Mouse (Mus musculus): ENCODE results near the gene Fstl3. TPM values are rescaled to one million over a fixed set of nuclear protein-coding genes. Genes with fewer than 3 reads are reported as not detected.

Gene Fstl3
- polyA plus RNA-seq (2017; shearing (Covaris generic)) = under 1 TPM; 0.55 to 0.81 TPM

GRCm38 (mm10) chr10:79777103-79777531 lies at the start of gene Fstl3:
Fstl3 (plus strand) TSS chr10:79777272.

GRCm38 (mm10) chr10:79745898-79746773 lies 30.9 kb upstream of the Fstl3 start, which contains the start of gene Polrmt:
Polrmt (minus strand) TSS chr10:79746581.

GRCm38 (mm10) chr10:79754856-79755516 lies 22.1 kb upstream of the Fstl3 start, which contains the start of gene Fgf22:
Fgf22 (plus strand) TSS chr10:79755076.

GRCm38 (mm10) chr10:79766508-79767325 lies 10.4 kb upstream of the Fstl3 start, which contains the start of gene Rnf126:
Rnf126 (minus strand) TSS chr10:79766952.

GRCm38 (mm10) chr10:79790861-79791260 lies 13.8 kb downstream of the Fstl3 start, which contains the start of gene Prss57:
Prss57 (minus strand) TSS chr10:79790961.

GRCm38 (mm10) chr10:79793051-79793737 lies 16.1 kb downstream of the Fstl3 start, which contains the start of gene Palm:
Palm (plus strand) TSS chr10:79793572.

GRCm38 (mm10) chr10:79820782-79821181 lies 43.7 kb downstream of the Fstl3 start, which contains the start of gene Misp:
Misp (plus strand) TSS chr10:79820989.

Other genes starting within 250 kb of the Fstl3 start
- gene Plpp2, start 243.5 kb upstream of the Fstl3 start, polyA plus RNA-seq (2017; shearing (Covaris generic)) = 1 to 10 TPM; 3.2 to 4.2 TPM
- gene Mier2, start 222.1 kb upstream of the Fstl3 start, polyA plus RNA-seq (2017; shearing (Covaris generic)) = 10 to 100 TPM; 30.9 to 33.0 TPM
- gene Theg, start 189.9 kb upstream of the Fstl3 start, polyA plus RNA-seq (2017; shearing (Covaris generic)) = not detected
- not detected for gene C2cd4c, start 163.2 kb upstream of the Fstl3 start, polyA plus RNA-seq (2017; shearing (Covaris generic))
- gene Shc2, start 139.4 kb upstream of the Fstl3 start, polyA plus RNA-seq (2017; shearing (Covaris generic)) = under 1 TPM in 1 of 2 experiments, not detected in 1; 0.05 TPM
- gene Odf3l2, start 131.5 kb upstream of the Fstl3 start, polyA plus RNA-seq (2017; shearing (Covaris generic)) = not detected
- gene Madcam1, start 112.7 kb upstream of the Fstl3 start, polyA plus RNA-seq (2017; shearing (Covaris generic)) = under 1 TPM; 0.32 to 0.51 TPM
- 10 to 100 TPM; 58.4 to 61.8 TPM for gene Tpgs1, start 107.9 kb upstream of the Fstl3 start, polyA plus RNA-seq (2017; shearing (Covaris generic))
- gene Cdc34, start 95.1 kb upstream of the Fstl3 start, polyA plus RNA-seq (2017; shearing (Covaris generic)) = 100 to 1,000 TPM; 104 to 107 TPM
- gene Gzmm, start 88.3 kb upstream of the Fstl3 start, polyA plus RNA-seq (2017; shearing (Covaris generic)) = 1 to 10 TPM; 1.2 to 1.5 TPM
- gene Bsg, start 72.8 kb upstream of the Fstl3 start, polyA plus RNA-seq (2017; shearing (Covaris generic)) = 100 to 1,000 TPM; 226 to 283 TPM
- gene Hcn2, start 60.6 kb upstream of the Fstl3 start, polyA plus RNA-seq (2017; shearing (Covaris generic)) = under 1 TPM; 0.13 to 0.23 TPM
- 10 to 100 TPM; 29.5 to 32.3 TPM for gene Polrmt, start 30.7 kb upstream of the Fstl3 start, polyA plus RNA-seq (2017; shearing (Covaris generic))
- gene Fgf22, start 22.2 kb upstream of the Fstl3 start, polyA plus RNA-seq (2017; shearing (Covaris generic)) = under 1 TPM; 0.12 to 0.33 TPM
- gene Rnf126, start 10.3 kb upstream of the Fstl3 start, polyA plus RNA-seq (2017; shearing (Covaris generic)) = 10 to 100 TPM; 47.0 to 58.4 TPM
- under 1 TPM; 0.23 to 0.55 TPM for gene Prss57, start 13.7 kb downstream of the Fstl3 start, polyA plus RNA-seq (2017; shearing (Covaris generic))
- gene Palm, start 16.3 kb downstream of the Fstl3 start, polyA plus RNA-seq (2017; shearing (Covaris generic)) = 1 to 10 TPM; 2.1 to 3.4 TPM
- 1 to 10 TPM in 1 of 2 experiments, not detected in 1; 1.1 TPM for gene Misp, start 43.7 kb downstream of the Fstl3 start, polyA plus RNA-seq (2017; shearing (Covaris generic))
- gene Ptbp1, start 77.2 kb downstream of the Fstl3 start, polyA plus RNA-seq (2017; shearing (Covaris generic)) = 100 to 1,000 TPM; 242 to 297 TPM
- gene Prtn3, start 97.2 kb downstream of the Fstl3 start, polyA plus RNA-seq (2017; shearing (Covaris generic)) = not detected
- gene Plppr3, start 97.4 kb downstream of the Fstl3 start, polyA plus RNA-seq (2017; shearing (Covaris generic)) = 1 to 10 TPM; 2.5 to 3.6 TPM
- not detected for gene Elane, start 109.0 kb downstream of the Fstl3 start, polyA plus RNA-seq (2017; shearing (Covaris generic))
- gene Cfd, start 113.6 kb downstream of the Fstl3 start, polyA plus RNA-seq (2017; shearing (Covaris generic)) = not detected
- gene Med16, start 131.7 kb downstream of the Fstl3 start, polyA plus RNA-seq (2017; shearing (Covaris generic)) = 10 to 100 TPM; 27.8 to 35.8 TPM
- 10 to 100 TPM; 16.0 to 34.9 TPM for gene Gm26602, start 133.6 kb downstream of the Fstl3 start, polyA plus RNA-seq (2017; shearing (Covaris generic))
- under 1 TPM; 0.47 to 0.56 TPM for gene Kiss1r, start 139.7 kb downstream of the Fstl3 start, polyA plus RNA-seq (2017; shearing (Covaris generic))
- 100 to 1,000 TPM; 188 to 197 TPM for gene R3hdm4, start 143.9 kb downstream of the Fstl3 start, polyA plus RNA-seq (2017; shearing (Covaris generic))
- 10 to 100 TPM in 1 of 2 experiments, 1 to 10 TPM in 1; 7.0 to 15.0 TPM for gene Arid3a, start 149.8 kb downstream of the Fstl3 start, polyA plus RNA-seq (2017; shearing (Covaris generic))
- 10 to 100 TPM; 52.3 to 56.5 TPM for gene Wdr18, start 182.9 kb downstream of the Fstl3 start, polyA plus RNA-seq (2017; shearing (Covaris generic))
- under 1 TPM; 0.13 to 0.28 TPM for gene Grin3b, start 193.4 kb downstream of the Fstl3 start, polyA plus RNA-seq (2017; shearing (Covaris generic))
- 10 to 100 TPM; 24.8 to 28.5 TPM for gene Tmem259, start 207.1 kb downstream of the Fstl3 start, polyA plus RNA-seq (2017; shearing (Covaris generic))
- 100 to 1,000 TPM; 650 to 940 TPM for gene Cnn2, start 211.3 kb downstream of the Fstl3 start, polyA plus RNA-seq (2017; shearing (Covaris generic))
- 10 to 100 TPM; 21.2 to 46.3 TPM for gene Abca7, start 219.2 kb downstream of the Fstl3 start, polyA plus RNA-seq (2017; shearing (Covaris generic))
- 100 to 1,000 TPM; 587 to 734 TPM for gene Arhgap45, start 239.4 kb downstream of the Fstl3 start, polyA plus RNA-seq (2017; shearing (Covaris generic))